Mouse (Mus musculus) megakaryocyte, embryonic 14.5 days (primary cell): ENCODE data around the gene Plch2. TPM values are rescaled to one million over a fixed set of nuclear protein-coding genes. Genes with fewer than 3 reads are reported as not detected.

Experiments
- H3K27me3 ChIP-seq: replicated peaks from 2 replicates; pipeline ENCODE3; 2012; ENCODE audit warnings: inconsistent platforms
- H3K36me3 ChIP-seq: replicated peaks from 2 replicates; pipeline ENCODE3; 2012; ENCODE audit warnings: low read length, inconsistent platforms, mixed read lengths
- H3K4me1 ChIP-seq: 2 replicates; pipeline ENCODE4 v1.6.1; 2012; ENCODE audit warnings: inconsistent platforms
- H3K4me3 ChIP-seq: replicated peaks from 2 replicates; pipeline ENCODE3; 2012; ENCODE audit warnings: moderate library complexity, mild to moderate bottlenecking, inconsistent platforms
- H3K9me3 ChIP-seq: 2 replicates; pipeline ENCODE4 v1.6.1; 2012; ENCODE audit warnings: inconsistent platforms
- FLI1 ChIP-seq: IDR thresholded peaks from 2 replicates; pipeline ENCODE4 v1.6.1; 2012; ENCODE audit warnings: low read length, inconsistent platforms, mixed read lengths
- GATA1 ChIP-seq: IDR thresholded peaks from 3 replicates; pipeline ENCODE4 v1.6.1; 2012; ENCODE audit warnings: mixed read lengths, low read length, inconsistent platforms, borderline replicate concordance
- polyA plus RNA-seq: library from polyadenylated mRNA; stranded (reverse); fragments of >175 nt; gene quantifications from 2 replicates; pipeline ENCODE4 v1.2.3, GENCODE M21; 2012; ENCODE audit warnings: low replicate concordance; ENCODE audit not compliant: insufficient read depth

Gene Plch2
- polyA plus RNA-seq, 1 experiment = 0.27 TPM

GRCm38 (mm10) chr4:155058325-155058724 lies 1.7 kb upstream of the Plch2 start:
- no peaks in the 10 kb centered on the region for H3K36me3 ChIP-seq
- H3K4me3 ChIP-seq = no peak overlapping the region
- peaks cover 30% of the 10 kb centered on the region for H3K4me1 ChIP-seq
- no peak for TF ChIP-seq FLI1
- no peak for TF ChIP-seq GATA1
- H3K27me3 ChIP-seq = peaks cover 84% of the 10 kb centered on the region
- no peaks in the 10 kb centered on the region for H3K9me3 ChIP-seq

- Histone ChIP-seq H3K27me3 (peaks cover 82% of the 10 kb centered on the region), H3K36me3 (no peaks in the 10 kb centered on the region), H3K9me3 (no peaks in the 10 kb centered on the region), H3K4me1 (peaks cover 17% of the 10 kb centered on the region), H3K4me3 (no peak overlapping the region)
- no peak for TF ChIP-seq GATA1
- no peak for TF ChIP-seq FLI1
These were observed 6.5 kb downstream of the Plch2 start for GRCm38 (mm10) chr4:155050116-155050515.

GRCm38 (mm10) chr4:155046636-155047035 lies 9.9 kb downstream of the Plch2 start:
- no peak for TF ChIP-seq GATA1
- TF ChIP-seq FLI1 = no peak
- H3K9me3 ChIP-seq = no peaks in the 10 kb centered on the region
- no peak overlapping the region for H3K4me3 ChIP-seq
- H3K36me3 ChIP-seq = no peaks in the 10 kb centered on the region
- H3K4me1 ChIP-seq = 0 out of 2 replicates have a peak, but pooled peaks cover 2% of the 10 kb centered on the region
- H3K27me3 ChIP-seq = peaks cover 93% of the 10 kb centered on the region

- TF ChIP-seq FLI1 (no peak), GATA1 (no peak)
- Histone ChIP-seq H3K9me3 (no peaks in the 10 kb centered on the region), H3K27me3 (peaks cover 95% of the 10 kb centered on the region), H3K36me3 (no peaks in the 10 kb centered on the region), H3K4me3 (no peak overlapping the region), H3K4me1 (no peaks in the 10 kb centered on the region; the same call in 1 of the 2 replicates)
These were observed 13.3 kb downstream of the Plch2 start for GRCm38 (mm10) chr4:155043289-155043625.

GRCm38 (mm10) chr4:155042606-155043288 lies 13.8 kb downstream of the Plch2 start:
- Histone ChIP-seq H3K9me3 (no peaks in the 10 kb centered on the region), H3K36me3 (no peaks in the 10 kb centered on the region), H3K4me3 (no peak overlapping the region), H3K4me1 (no peaks in the 10 kb centered on the region; the same call in 1 of the 2 replicates), H3K27me3 (peaks cover 94% of the 10 kb centered on the region)
- TF ChIP-seq GATA1 (no peak), FLI1 (no peak)

GRCm38 (mm10) chr4:155040696-155041095 lies 15.9 kb downstream of the Plch2 start:
- H3K4me3 ChIP-seq = peak overlapping the region; percentile 15
- H3K27me3 ChIP-seq = peaks cover 93% of the 10 kb centered on the region
- no peaks in the 10 kb centered on the region for H3K9me3 ChIP-seq
- no peaks in the 10 kb centered on the region; the same call in 1 of the 2 replicates for H3K4me1 ChIP-seq
- H3K36me3 ChIP-seq = no peaks in the 10 kb centered on the region
- TF ChIP-seq FLI1 (no peak), GATA1 (no peak)

GRCm38 (mm10) chr4:155040197-155040596 lies 16.4 kb downstream of the Plch2 start:
- no peak for TF ChIP-seq FLI1
- Histone ChIP-seq H3K9me3 (no peaks in the 10 kb centered on the region), H3K27me3 (peaks cover 94% of the 10 kb centered on the region), H3K36me3 (no peaks in the 10 kb centered on the region), H3K4me3 (no peak overlapping the region), H3K4me1 (no peaks in the 10 kb centered on the region; the same call in 1 of the 2 replicates)

GRCm38 (mm10) chr4:155034787-155035186 lies 21.8 kb downstream of the Plch2 start:
- Histone ChIP-seq H3K36me3 (no peaks in the 10 kb centered on the region), H3K4me1 (0 out of 2 replicates have a peak, but pooled peaks cover 1% of the 10 kb centered on the region), H3K27me3 (peaks cover 90% of the 10 kb centered on the region), H3K9me3 (no peaks in the 10 kb centered on the region), H3K4me3 (no peak overlapping the region)
- TF ChIP-seq GATA1 = no peak
- TF ChIP-seq FLI1 = no peak

GRCm38 (mm10) chr4:155034202-155034601 lies 22.4 kb downstream of the Plch2 start:
- TF ChIP-seq GATA1 (no peak), FLI1 (no peak)
- H3K36me3 ChIP-seq = no peaks in the 10 kb centered on the region
- no peak overlapping the region for H3K4me3 ChIP-seq
- H3K9me3 ChIP-seq = no peaks in the 10 kb centered on the region
- peaks cover 89% of the 10 kb centered on the region for H3K27me3 ChIP-seq
- H3K4me1 ChIP-seq = 0 out of 2 replicates have a peak, but pooled peaks cover 4% of the 10 kb centered on the region

GRCm38 (mm10) chr4:155033115-155033514 lies 23.5 kb downstream of the Plch2 start:
- Histone ChIP-seq H3K27me3 (peaks cover 92% of the 10 kb centered on the region), H3K4me1 (0 out of 2 replicates have a peak, but pooled peaks cover 8% of the 10 kb centered on the region)
- no peak for TF ChIP-seq FLI1

More at GRCm38 (mm10) chr4:155033115-155033514, 23.5 kb downstream of the Plch2 start:
- H3K4me3 ChIP-seq = no peak overlapping the region
- peaks cover 2% of the 10 kb centered on the region; the same call in 1 of the 2 replicates for H3K9me3 ChIP-seq
- no peaks in the 10 kb centered on the region for H3K36me3 ChIP-seq
